Mouse (Mus musculus): ENCODE data around the gene Kcnn4.
"Not testable (repeated sequence)": the region's sequence is repeated elsewhere in the genome, so short reads cannot be mapped to it uniquely, and the experiment has no call there.

Kcnn4 gene

GRCm38 (mm10) chr7:24391687-24392086 lies 21.6 kb downstream of the Kcnn4 start:
- DNase-seq, result no peak

DNA sequence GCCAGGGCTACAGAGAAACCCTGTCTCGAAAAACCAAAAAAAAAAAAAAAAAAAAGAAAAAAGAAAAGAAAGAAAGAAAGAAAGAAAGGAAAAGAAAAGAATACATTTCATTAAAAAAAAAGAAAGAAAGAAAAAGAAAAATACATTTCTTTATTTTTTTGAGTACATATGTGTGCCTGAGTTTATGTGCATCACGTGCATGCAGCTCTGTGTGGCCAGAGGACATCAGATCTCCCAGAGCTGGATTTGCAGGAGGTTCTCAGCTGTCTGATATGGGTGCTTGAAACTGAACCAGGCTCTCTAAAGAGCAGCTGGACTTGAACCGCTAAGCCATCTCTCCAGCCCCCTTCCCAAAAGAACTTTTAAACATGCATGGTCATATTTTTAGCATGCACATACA lies 24.0 kb downstream of the Kcnn4 start:
- DNase-seq, result no peak

- no peak for DNase-seq
Measured at GRCm38 (mm10) chr7:24394475-24395161, 24.6 kb downstream of the Kcnn4 start.

GRCm38 (mm10) chr7:24396832-24397231 lies 26.8 kb downstream of the Kcnn4 start:
- no peak for DNase-seq

GRCm38 (mm10) chr7:24398364-24398913 lies 28.4 kb downstream of the Kcnn4 start:
- DNase-seq, result no peak

DNA sequence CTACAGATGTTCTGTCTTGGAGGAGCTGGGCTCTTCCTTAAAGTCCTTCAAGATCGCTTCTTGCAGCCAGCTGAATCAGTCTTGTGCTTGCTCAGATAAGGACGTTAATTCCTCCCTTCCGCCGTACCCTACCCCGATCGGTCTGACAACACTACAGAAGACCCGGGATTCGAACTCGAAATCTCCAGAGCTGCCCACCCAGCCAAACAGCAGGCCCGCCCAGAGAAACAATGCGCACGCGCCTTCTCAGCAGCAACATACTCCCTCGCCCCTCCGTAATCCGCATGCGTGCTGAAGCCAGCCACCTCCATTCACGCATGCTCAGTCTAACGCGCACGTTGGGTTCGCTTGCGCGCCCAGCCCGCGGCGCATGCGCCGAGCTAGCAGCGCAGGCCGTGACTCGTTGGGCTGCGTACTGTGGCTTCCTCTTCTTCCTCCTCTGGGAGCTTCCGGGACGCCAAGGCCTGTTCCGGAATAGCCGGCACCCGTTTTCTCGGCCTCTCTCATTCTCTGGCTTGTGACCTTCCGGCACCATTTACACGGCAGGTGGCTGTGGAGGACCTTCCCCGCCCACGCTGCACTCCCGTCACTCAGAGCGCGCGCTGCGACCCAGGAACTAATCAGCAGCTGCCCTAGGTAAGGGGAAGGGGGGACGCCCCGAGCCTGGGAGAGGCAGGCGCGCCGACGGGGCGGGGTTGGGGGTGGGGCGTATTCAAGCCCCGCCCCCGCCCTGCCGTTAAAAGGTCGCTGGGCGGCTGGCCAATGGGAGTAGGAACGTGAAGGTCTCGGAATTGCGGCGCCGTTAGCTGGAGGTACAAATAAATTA lies 29.4 kb downstream of the Kcnn4 start, which contains the start of gene Smg9:
Smg9 (plus strand) TSS at position 364 of the 826 bp plus-strand sequence.
- peak; percentile 95 for DNase-seq

DNA sequence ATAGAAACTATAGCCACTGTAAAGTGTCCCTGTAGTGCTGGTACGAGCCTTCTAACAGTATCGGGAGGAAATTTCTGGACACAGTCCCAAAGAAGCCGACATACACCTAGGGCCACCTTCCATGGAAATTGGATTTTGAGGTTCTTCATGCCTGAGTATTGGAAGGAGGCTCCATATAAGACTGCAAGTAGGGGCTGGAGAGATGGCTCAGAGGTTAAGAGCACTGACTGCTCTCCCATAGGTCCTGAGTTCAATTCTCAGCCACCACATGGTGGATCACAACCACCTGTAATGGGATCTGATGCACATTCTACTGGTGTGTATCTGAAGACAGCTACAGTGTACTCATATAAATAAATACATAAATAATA lies 30.0 kb downstream of the Kcnn4 start:
- DNase-seq, result no peak

DNA sequence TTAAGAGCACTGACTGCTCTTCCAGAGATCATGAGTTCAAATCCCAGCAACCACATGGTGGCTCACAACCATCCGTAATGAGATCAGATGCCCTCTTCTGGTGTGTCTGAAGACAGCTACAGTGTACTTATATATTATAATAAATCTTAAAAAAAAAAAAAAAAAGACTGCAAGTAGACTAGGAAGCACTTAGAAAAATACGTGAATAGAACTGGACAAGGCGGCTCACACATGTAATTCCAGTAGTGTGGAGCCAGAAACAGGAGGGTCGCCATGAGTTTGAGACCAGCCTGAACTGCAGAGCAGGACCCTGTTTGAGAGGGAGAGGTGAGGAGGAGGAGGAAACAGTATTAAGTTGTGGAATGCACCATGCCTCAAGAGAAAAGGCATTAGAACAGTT lies 30.4 kb downstream of the Kcnn4 start:
- not testable (repeated sequence) for DNase-seq

GRCm38 (mm10) chr7:24402851-24403250 lies 32.8 kb downstream of the Kcnn4 start:
- peak; percentile 49 to 51 for DNase-seq

GRCm38 (mm10) chr7:24405649-24406048 lies 35.6 kb downstream of the Kcnn4 start:
- no peak for DNase-seq

- DNase-seq, result peak; percentile 75 to 77
Measured at GRCm38 (mm10) chr7:24406528-24407344, 36.7 kb downstream of the Kcnn4 start.

DNA sequence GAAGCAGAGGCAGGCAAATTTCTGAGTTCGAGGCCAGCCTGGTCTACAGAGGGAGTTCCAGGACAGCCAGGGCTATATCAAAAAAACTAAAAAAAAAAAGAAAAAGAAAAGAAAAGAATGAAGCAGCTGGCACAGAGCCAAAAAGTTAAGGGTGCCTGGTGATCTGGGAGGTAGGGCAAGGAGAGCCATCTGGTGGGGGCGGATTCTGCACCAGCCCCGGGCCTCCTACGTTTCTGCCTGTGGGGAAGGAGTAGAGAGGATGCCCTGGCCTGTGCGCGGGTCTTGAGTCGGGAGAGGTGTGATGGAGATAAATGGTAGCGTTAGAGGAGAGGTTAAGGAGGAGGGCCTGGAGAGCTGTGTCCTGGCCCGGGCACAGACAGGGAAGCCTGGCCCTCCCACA lies 38.1 kb downstream of the Kcnn4 start:
- DNase-seq, result no peak

DNA sequence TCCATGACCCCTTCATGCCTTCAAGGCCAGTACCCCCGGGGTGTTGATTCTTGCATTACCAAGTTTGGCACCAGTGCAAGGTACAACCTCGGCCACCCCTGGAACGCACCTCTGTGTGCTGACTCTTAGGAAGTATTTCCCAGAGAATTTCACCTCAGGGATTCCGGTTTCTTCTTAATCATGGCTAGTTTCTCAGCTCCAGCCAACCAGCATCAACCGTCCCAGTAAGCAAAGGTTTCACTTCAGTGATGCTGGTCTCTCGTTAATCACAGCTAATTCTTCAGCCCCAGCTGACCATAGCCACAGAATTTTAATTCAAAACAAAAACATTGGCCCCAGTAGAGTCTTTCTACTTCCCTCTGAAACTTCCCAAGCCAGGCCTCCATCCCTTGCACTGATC lies 40.1 kb downstream of the Kcnn4 start:
- no peak for DNase-seq

DNA sequence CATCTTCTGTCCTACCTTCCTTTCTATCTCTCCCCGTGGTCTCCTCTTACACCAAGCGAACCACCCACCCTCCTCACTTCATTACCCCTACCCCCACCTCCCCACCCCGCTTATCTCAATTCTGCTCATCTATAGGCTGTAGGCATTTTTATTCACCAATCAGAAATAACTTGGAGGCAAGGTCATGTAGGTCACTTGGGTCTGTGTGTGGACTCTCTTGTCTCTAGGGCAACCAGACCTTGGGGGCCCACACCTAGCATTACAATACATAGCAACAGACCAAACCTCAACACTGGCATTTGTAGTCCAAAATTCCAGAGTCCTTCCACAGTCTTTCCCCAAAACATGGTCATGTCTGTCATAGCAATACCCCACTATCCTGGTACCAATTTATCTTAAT lies 40.8 kb downstream of the Kcnn4 start:
- DNase-seq, result no peak

- peak; percentile 74 to 80 for DNase-seq
Measured at GRCm38 (mm10) chr7:24413630-24414029, 43.6 kb downstream of the Kcnn4 start.

GRCm38 (mm10) chr7:24415261-24415660 lies 45.2 kb downstream of the Kcnn4 start:
- no peak for DNase-seq

- DNase-seq, result no peak
Measured at GRCm38 (mm10) chr7:24419579-24419978, 49.5 kb downstream of the Kcnn4 start.

DNA sequence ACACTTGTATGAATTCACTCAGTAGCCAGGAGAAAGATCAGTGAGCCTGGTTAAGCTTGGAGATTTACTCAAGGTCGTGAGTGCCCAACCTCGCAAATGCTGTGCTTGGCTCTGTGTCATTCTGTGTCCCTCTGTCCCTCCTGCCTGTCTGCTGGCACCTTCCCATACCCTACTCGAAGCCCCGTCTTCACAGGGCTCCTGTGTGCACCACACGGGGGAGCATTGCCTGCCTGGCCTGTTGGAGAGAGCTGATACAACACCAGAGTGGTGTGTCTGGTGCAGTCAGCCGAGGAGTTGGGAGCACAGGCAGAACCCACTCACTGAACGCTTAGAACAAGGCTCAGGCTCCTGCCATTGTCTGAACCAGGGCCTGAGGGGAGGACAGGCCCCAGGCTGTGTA lies 51.6 kb downstream of the Kcnn4 start:
- no peak for DNase-seq

- no peak for DNase-seq
Measured at GRCm38 (mm10) chr7:24422251-24422650, 52.2 kb downstream of the Kcnn4 start.

DNA sequence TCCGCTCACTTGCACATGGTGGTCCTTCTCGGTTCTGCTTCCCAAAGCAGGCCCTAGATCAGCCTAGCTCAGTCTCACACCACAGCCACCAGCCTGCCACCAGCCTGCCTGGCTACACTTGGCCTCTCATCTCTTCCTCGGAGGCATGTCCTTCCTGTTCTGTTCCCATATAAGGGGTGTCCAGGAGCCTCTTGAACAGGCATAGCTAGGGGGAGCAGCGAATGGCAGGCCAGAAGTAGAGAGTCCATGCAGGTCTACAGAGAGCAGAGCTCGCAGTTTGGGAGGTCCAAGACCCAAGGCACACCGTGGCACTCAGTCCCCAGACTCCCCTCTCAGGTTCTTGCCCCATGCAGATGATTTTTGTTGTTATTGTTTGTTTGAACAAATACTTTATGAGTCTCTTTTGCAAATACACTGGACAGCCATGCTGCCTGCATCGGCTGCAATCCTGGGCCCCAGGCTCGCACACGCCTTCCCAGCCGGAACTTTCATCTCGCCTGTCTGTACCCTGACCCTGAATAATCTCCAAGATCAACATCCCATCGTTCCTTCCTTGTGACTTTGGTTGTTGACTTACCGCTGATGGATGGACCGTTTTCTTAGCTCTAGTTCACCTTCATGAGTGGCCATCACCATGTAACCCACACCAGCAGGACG lies 53.2 kb downstream of the Kcnn4 start:
- no peak for DNase-seq

GRCm38 (mm10) chr7:24423956-24424732 lies 54.1 kb downstream of the Kcnn4 start:
- no peak for DNase-seq

GRCm38 (mm10) chr7:24425919-24426318 lies 55.9 kb downstream of the Kcnn4 start:
- no peak for DNase-seq
